Mouse (Mus musculus) forebrain, embryonic 12.5 days (tissue): ENCODE measurements at regions not wholly inside any gene's neighbourhood (a gene's known extent, or its start where the extent isn't known, plus 50 kb on each side); places are given as distances from the start of the nearest gene placed in this dataset.
"Not testable (repeated sequence)": the region's sequence is repeated elsewhere in the genome, so short reads cannot be mapped to it uniquely, and the experiment has no call there.

Source experiments
- ATAC-seq: fragments of 200-750 bp; cut with Nextera tagmentation; 2 replicates; pipeline ENCODE4 v1.8.0; 2017; ENCODE audit warnings: moderate TSS enrichment; ENCODE audit not compliant: low FRiP score
- H3K27ac ChIP-seq: fragments of 300-500 bp; sonication (generic); 2 replicates; pipeline ENCODE4 v1.5.1; 2016; ENCODE audit warnings: mild to moderate bottlenecking
- H3K27me3 ChIP-seq: fragments of 300-500 bp; sonication (generic); 2 replicates; pipeline ENCODE4 v1.6.1; 2016; ENCODE audit warnings: mild to moderate bottlenecking
- H3K36me3 ChIP-seq: fragments of 300-500 bp; sonication (generic); replicated peaks from 2 replicates; pipeline ENCODE4 v1.6.1; 2016; ENCODE audit warnings: mild to moderate bottlenecking
- H3K4me1 ChIP-seq: fragments of 300-500 bp; sonication (generic); 2 replicates; pipeline ENCODE4 v1.6.1; 2016
- H3K4me2 ChIP-seq: fragments of 300-500 bp; sonication (generic); 2 replicates; pipeline ENCODE4 v1.6.1; 2016; ENCODE audit warnings: mild to moderate bottlenecking, moderate library complexity
- H3K4me3 ChIP-seq: fragments of 300-500 bp; sonication (generic); replicated peaks from 2 replicates; pipeline ENCODE4 v1.5.1; 2016; ENCODE audit warnings: mild to moderate bottlenecking
- H3K9ac ChIP-seq: fragments of 300-500 bp; sonication (generic); 2 replicates; pipeline ENCODE4 v1.6.1; 2016; ENCODE audit warnings: mild to moderate bottlenecking
- H3K9me3 ChIP-seq: fragments of 300-500 bp; sonication (generic); 2 replicates; pipeline ENCODE4 v1.6.1; 2016
- WGBS: fragments of 180-500 bp; shearing (Covaris S2); methylation state at CpG from one replicate; pipeline ENCODE4 v1.1.7; 2016; 5-methylcytosine and 5-hydroxymethylcytosine counted together

DNA sequence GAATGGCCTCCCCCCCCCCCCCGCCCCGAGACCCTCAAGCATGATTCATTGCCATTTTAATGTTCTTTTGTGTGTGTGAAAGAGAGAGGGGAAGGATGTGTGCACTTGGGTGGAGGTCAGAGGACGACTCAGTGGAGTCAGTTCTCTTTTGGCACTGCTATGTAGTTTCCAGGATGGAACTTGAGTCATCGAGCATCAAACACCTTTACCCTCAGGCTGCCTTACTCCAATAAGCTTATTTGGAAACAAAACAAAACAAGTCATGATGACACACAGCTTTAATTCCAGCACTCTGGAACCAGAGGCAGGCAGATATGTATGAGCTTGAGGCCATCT, 134.7 kb upstream of the Trim24 start:
- WGBS = 78% methylated on average over 3 of the region's 4 CpGs

DNA sequence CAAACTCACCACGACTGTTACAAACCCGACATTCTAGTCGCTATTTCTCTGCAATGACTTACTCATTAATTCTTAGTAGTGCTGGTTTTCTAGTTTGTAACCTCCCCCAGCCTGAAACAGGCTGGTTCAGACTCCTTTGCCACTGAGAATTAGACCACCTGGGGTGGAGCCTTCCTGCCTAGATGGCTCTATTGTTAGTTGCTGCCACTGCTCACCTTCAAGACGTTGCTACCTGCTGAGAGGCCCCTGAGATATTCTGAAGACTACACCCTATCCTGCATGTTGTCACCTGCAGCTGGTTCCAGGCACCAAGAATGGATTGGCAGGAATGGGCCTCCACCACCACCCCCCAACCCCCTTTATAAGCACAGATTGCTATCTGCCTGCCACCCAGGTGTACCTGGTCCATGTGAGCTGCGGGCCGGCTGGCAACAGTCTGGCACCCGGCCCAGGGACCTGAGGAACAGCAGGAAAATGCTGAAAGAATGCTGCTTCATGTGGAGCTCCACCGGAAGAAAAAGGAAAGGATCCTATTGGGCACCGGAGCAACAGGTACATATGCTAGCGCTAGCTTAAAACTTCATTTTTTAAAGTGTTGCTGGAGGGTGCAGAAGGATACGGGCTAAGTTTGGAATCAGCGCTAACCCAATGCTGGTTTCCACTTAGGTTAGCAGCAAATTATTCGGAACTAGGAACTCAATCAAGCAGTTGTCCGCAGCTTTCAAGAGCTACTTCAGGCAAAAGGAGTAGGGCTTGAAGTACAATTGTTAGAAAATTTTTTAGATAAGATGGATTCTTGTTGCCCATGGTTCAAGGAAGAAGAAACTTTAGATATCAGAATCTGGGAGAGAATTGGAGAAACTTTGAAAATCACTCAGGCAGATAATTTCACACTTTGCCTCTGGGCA, 129.4 kb upstream of the Trim24 start:
- 0 out of 2 replicates have a peak, but pooled peaks cover under 1% of the 10 kb centered on the region for H3K9me3 ChIP-seq
- no peak overlapping the region for H3K9ac ChIP-seq
- H3K4me2 ChIP-seq = no peak overlapping the region
- no peaks in the 10 kb centered on the region for H3K4me1 ChIP-seq
- 87% methylated on average over 14 of the region's 14 CpGs for WGBS
- no peak for ATAC-seq
- no peak overlapping the region for H3K27ac ChIP-seq
- no peak overlapping the region for H3K4me3 ChIP-seq
- no peaks in the 10 kb centered on the region for H3K27me3 ChIP-seq
- no peaks in the 10 kb centered on the region for H3K36me3 ChIP-seq

More for the DNA sequence above, 134.7 kb upstream of the Trim24 start:
- Histone ChIP-seq H3K9ac (no peak overlapping the region), H3K27ac (no peak overlapping the region), H3K36me3 (no peaks in the 10 kb centered on the region), H3K4me1 (peaks cover 4% of the 10 kb centered on the region; the same call in 1 of the 2 replicates), H3K27me3 (no peaks in the 10 kb centered on the region), H3K4me3 (no peak overlapping the region), H3K4me2 (no peak overlapping the region), H3K9me3 (no peaks in the 10 kb centered on the region)
- ATAC-seq = no peak

GRCm38 (mm10) chr6:37741916-37742315, 128.7 kb upstream of the Trim24 start:
- ATAC-seq, H3K4me2 ChIP-seq, H3K27me3 ChIP-seq, H3K4me3 ChIP-seq, H3K9ac ChIP-seq, H3K9me3 ChIP-seq, H3K27ac ChIP-seq, H3K4me1 ChIP-seq, H3K36me3 ChIP-seq: not testable (repeated sequence)
- 76% methylated on average over 7 of the region's 7 CpGs for WGBS

DNA sequence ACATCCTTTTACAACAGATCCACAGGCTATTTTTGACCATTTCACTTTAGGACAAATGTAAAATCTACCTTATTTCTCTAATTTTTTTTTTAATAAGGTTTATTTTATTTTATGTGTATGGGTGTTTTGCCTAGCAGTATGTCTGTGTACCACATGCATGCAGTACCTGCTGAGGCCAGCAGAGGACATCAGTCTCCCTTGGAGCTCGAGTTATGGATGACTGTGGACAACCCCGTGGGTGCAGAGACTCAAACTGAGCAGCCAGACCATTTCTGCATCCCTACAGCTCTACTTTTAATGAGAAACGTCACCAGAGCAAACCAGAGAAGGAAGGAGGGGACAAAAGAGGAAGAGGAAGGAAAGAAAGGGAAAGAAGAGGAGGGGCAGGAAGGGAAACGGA, 125.9 kb upstream of the Trim24 start:
- no peaks in the 10 kb centered on the region for H3K4me1 ChIP-seq
- WGBS = 77% methylated on average over 4 of the region's 4 CpGs
- no peaks in the 10 kb centered on the region for H3K27me3 ChIP-seq
- no peak overlapping the region for H3K27ac ChIP-seq
- H3K36me3 ChIP-seq = no peaks in the 10 kb centered on the region
- no peak overlapping the region for H3K9ac ChIP-seq
- no peak overlapping the region for H3K4me2 ChIP-seq
- H3K4me3 ChIP-seq = no peak overlapping the region
- ATAC-seq = no peak
- 0 out of 2 replicates have a peak, but pooled peaks cover 5% of the 10 kb centered on the region for H3K9me3 ChIP-seq

DNA sequence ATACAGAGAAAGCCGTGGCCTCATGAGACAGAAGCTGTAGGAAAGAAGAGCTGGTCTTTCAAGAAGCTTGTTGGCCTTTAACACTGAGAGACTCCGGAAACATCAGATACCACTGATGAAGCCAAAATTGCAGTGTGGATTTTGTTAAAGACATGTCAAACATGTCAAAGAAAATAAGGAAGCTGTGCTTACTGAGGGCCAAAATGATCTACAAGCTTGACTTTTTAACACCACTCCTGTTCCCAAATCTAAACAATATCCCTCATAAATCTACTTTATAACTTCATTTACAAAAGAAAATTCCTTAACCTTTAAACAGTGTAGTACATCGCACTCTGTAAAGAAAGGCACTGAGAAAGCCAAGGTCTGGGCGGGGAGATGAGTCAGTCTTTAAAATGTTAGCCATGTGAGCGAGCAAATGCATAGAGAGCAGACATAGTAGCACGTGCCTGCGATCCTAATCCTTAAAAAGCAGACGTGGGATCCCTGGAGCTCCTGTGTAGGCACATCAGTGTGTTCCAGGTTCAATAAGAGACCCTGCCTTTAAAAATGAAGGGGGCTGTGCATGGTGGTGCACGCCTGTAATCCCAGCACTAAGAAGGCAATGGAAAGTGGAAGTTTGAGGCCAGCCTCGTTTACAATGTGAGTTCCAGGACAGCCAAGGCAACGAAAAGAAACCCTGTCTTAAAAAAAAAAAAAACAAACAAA, 125.1 kb upstream of the Trim24 start:
- Histone ChIP-seq H3K4me1 (no peaks in the 10 kb centered on the region), H3K4me2 (no peak overlapping the region), H3K9ac (no peak overlapping the region), H3K27ac (no peak overlapping the region), H3K27me3 (no peaks in the 10 kb centered on the region), H3K9me3 (0 out of 2 replicates have a peak, but pooled peaks cover 5% of the 10 kb centered on the region), H3K36me3 (no peaks in the 10 kb centered on the region), H3K4me3 (no peak overlapping the region)
- WGBS = 96% methylated on average over 11 of the region's 11 CpGs
- ATAC-seq = no peak

GRCm38 (mm10) chr6:37747793-37748192, 122.8 kb upstream of the Trim24 start:
- not testable (repeated sequence) for H3K4me3 ChIP-seq, ATAC-seq, H3K27ac ChIP-seq, H3K4me2 ChIP-seq, H3K9me3 ChIP-seq, H3K4me1 ChIP-seq, H3K36me3 ChIP-seq, H3K27me3 ChIP-seq, H3K9ac ChIP-seq
- WGBS = 85% methylated on average over 4 of the region's 4 CpGs

DNA sequence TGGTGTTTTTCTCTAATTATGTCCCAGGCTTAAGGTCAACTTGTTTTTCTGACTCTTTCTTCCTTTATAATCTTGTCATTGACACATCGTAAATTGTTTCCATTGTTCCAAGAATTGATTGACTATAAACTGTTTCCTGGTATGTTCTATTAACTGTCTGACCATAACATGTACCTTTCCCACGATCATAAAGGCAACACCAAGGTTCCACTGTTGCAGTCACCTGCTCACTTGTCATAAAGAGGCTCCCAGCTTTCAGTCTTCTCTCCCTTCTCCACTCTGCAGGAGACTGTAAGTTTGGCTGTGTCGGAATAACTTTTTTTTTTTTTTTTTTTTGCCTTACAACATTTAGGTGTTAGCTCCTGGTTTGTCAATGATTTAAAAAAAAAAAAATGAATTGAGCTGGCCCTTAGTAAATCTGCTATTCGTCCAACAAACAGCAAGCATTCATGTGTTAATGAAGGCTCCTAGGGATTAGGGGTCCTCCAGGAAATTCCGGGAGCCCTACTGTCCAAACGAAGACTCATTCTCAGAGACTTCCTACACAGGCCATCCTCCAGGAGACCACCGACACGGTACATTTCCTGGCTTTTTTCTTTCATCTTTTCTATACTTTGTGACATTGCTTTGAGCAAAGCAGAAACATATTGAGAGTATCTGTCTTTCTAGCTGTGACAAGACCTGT, 122.2 kb upstream of the Trim24 start:
- no peaks in the 10 kb centered on the region for H3K4me1 ChIP-seq
- H3K4me3 ChIP-seq = no peak overlapping the region
- H3K9me3 ChIP-seq = 0 out of 2 replicates have a peak, but pooled peaks cover 5% of the 10 kb centered on the region
- no peak overlapping the region for H3K9ac ChIP-seq
- no peaks in the 10 kb centered on the region for H3K27me3 ChIP-seq
- WGBS = 56% methylated on average over 8 of the region's 8 CpGs
- no peak overlapping the region for H3K27ac ChIP-seq
- no peak for ATAC-seq
- H3K4me2 ChIP-seq = no peak overlapping the region
- no peaks in the 10 kb centered on the region for H3K36me3 ChIP-seq

DNA sequence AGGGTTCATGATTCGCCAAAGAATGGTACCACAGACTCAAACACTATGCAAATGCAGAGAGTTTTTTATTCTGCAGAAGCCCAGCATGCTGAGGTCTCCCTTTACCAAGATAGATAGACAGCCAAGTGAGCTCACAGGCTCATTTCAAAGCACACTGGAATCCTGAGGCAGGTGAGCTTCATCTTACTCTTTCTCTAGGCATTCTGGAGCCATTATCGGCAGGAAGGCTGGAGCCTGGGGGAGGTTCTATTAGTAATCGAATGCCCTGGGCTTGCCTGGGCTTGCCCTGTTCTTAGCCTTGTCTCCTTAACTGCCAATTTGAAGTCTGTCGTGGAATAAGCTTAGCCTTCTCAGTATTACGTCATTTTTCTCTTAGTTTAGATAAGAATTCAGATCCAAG, 121.6 kb upstream of the Trim24 start:
- Histone ChIP-seq H3K9me3 (0 out of 2 replicates have a peak, but pooled peaks cover 5% of the 10 kb centered on the region), H3K27me3 (no peaks in the 10 kb centered on the region), H3K36me3 (no peaks in the 10 kb centered on the region), H3K4me1 (no peaks in the 10 kb centered on the region), H3K4me2 (no peak overlapping the region), H3K27ac (no peak overlapping the region), H3K4me3 (no peak overlapping the region), H3K9ac (no peak overlapping the region)
- no peak for ATAC-seq
- 85% methylated on average over 5 of the region's 5 CpGs for WGBS

DNA sequence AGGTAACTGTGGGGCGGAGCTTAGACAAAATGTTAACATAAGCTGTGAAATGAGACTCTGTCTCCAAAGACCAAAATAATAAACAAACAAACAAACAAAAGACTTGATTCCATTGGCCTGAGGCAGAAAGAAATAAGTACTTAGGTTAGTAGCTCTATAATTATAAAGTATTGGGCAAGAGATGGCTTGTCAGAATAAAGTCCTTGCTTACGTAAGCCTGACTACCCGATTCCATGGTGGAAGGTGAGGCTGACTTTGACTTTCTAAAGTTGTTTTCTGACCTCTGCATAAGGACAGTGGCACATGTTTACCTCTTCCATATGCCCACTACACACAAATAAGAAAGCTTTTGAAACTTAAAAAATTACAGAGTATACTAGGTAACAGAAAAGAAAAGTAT, 120.3 kb upstream of the Trim24 start:
- Histone ChIP-seq H3K4me2 (no peak overlapping the region), H3K36me3 (no peaks in the 10 kb centered on the region), H3K27me3 (no peaks in the 10 kb centered on the region), H3K4me3 (no peak overlapping the region), H3K9ac (no peak overlapping the region), H3K4me1 (no peaks in the 10 kb centered on the region), H3K9me3 (0 out of 2 replicates have a peak, but pooled peaks cover 5% of the 10 kb centered on the region), H3K27ac (no peak overlapping the region)
- ATAC-seq = no peak
- 95% methylated on average over 3 of the region's 3 CpGs for WGBS

- H3K27me3 ChIP-seq = no peaks in the 10 kb centered on the region
Measured at GRCm38 (mm10) chr6:37751701-37752100, 118.9 kb upstream of the Trim24 start.

DNA sequence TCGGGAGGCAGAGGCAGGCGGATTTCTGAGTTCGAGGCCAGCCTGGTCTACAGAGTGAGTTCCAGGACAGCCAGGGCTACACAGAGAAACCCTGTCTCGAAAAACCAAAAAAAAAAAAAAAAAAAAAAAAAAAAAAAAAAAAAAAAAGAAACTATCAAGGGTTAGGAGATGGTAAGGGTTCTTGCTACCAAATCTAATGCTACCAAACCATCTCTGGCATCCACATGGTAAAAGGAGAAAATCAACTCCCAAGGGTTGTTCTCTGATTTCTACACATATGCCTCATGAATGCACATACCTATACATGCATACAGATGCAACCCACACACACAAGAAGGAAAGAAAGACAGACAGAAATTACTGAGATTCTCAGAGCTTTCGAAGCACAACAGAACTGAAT, 109.6 kb upstream of the Trim24 start:
- not testable (repeated sequence) for H3K27me3 ChIP-seq, H3K36me3 ChIP-seq, H3K9me3 ChIP-seq, H3K4me1 ChIP-seq, ATAC-seq, H3K4me3 ChIP-seq, H3K9ac ChIP-seq, H3K27ac ChIP-seq, H3K4me2 ChIP-seq
- WGBS = 93% methylated on average over 4 of the region's 5 CpGs

More at GRCm38 (mm10) chr6:37751701-37752100, 118.9 kb upstream of the Trim24 start:
- no peak for ATAC-seq
- Histone ChIP-seq H3K27ac (no peak overlapping the region), H3K9me3 (no peaks in the 10 kb centered on the region), H3K4me1 (no peaks in the 10 kb centered on the region), H3K9ac (no peak overlapping the region), H3K36me3 (no peaks in the 10 kb centered on the region), H3K4me2 (no peak overlapping the region), H3K4me3 (no peak overlapping the region)

DNA sequence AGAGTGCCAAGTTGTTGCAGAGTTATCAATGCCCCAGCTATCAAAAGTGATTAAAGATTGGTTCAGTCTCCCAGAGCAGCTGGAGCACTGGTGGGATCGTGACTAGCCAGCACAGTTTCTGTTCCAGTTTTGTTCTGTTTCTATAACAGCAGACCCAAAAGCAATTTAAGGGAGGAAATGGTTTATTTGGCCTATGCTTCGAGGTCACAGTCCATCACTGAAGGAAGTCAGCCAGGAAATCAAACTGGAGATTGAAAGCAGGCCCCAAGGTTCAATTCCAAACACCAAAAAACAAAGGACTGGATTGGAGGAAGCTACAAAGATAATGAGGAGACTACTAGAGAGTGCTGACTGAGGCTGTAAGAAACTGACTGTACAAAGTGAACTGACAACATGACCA, 107.6 kb upstream of the Trim24 start:
- H3K9ac ChIP-seq = no peak overlapping the region
- no peak overlapping the region for H3K4me2 ChIP-seq
- no peaks in the 10 kb centered on the region for H3K4me1 ChIP-seq
- ATAC-seq = no peak
- H3K36me3 ChIP-seq = no peaks in the 10 kb centered on the region
- H3K4me3 ChIP-seq = no peak overlapping the region
- H3K27me3 ChIP-seq = no peaks in the 10 kb centered on the region
- no peak overlapping the region for H3K27ac ChIP-seq
- H3K9me3 ChIP-seq = no peaks in the 10 kb centered on the region
- 82% methylated on average over 2 of the region's 2 CpGs for WGBS
